In the genomic region with DNA sequence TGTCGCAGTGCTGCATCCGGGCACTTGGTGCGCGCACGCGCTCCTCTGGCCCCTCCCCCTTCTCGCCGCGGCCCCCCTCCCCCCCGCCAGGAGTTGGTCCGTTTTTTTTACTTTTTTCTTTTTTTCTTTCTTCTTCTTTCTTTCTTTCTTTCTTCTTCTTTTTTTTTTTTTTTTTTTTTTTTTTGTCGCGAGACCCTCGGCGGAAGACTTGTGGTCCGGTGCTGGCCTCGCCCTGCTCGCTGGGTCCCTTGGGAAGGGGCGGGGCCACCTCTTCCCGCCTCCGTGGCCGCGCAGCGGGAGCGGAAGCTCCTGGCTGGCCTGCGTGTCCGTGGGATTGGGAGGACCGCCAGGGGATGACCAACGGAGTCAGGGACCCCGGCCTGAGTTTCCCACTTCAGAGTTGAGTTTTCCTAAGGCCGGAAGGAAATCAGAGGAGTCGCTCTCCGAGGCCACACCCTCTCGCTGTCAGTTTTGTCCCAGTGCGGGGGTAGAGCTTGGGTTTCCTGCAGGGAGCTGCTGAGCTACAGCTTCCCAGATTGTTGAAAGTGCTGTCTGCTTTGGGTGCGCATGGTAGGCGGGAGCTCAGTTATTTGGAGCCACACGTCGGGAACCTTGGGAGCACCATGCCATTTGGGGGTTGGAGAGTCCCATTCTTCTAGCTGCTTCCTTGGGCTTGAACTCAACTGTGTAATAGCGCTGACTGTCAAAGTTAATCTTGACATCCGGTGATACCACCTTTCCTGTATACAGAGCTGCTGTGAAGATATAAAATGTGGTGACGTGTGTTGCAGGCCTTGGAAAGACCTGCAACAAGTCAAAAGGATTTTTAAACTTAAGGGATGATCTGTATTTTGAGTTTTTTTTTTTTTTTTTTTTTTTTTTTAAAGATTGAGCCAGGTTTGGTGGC, we compare ENCODE assay signal across 8 mouse cellular contexts. TPM values are rescaled to one million over a fixed set of nuclear protein-coding genes. Genes with fewer than 3 reads are reported as not detected.
DNase-seq lines count a peak whose midpoint lies in the region; ATAC-seq lines count a peak whose summit lies in the region.

No protein-coding gene starts in this region.

- under 1% methylated on average over 34 of the region's 42 CpGs for WGBS in hindbrain, embryonic 14.5 days

- peak overlapping the region; percentile 99 for H3K27ac ChIP-seq in hindbrain, embryonic 14.5 days

- peak overlapping the region; percentile 99 for H3K9ac ChIP-seq in hindbrain, embryonic 14.5 days

- ATAC-seq in hindbrain, embryonic 14.5 days (ENCODE audit: low FRiP score): peak; percentile 42

- DNase-seq in ZHBTc4 (ENCODE audit: low read depth, low spot score): peak; percentile 87
- DNase-seq in cerebellum, postnatal 25 days: peak; percentile 73 to 81
- peak; percentile 48 to 53 for DNase-seq in frontal cortex, postnatal 25 days (ENCODE audit: low spot score in 2 of 2)
- peak; percentile 82 for DNase-seq in hindbrain, embryonic 14.5 days (ENCODE audit: low spot score)
- peak; percentile 57 to 63 for DNase-seq in left cerebral cortex, adult 18-20 months (ENCODE audit: low spot score in 2 of 2)
- peak; percentile 82 for DNase-seq in lung, postnatal 36 days
- DNase-seq in right cerebral cortex, adult 18-20 months: peak; percentile 63
- peak; percentile 66 for DNase-seq in urinary bladder, adult 2 months (ENCODE audit: low spot score)

- peaks cover 41% of the 10 kb centered on the region for H3K36me3 ChIP-seq in hindbrain, embryonic 14.5 days (replicated peaks; ENCODE audit: control insufficient read depth, insufficient read depth)

- H3K4me1 ChIP-seq in hindbrain, embryonic 14.5 days (replicated peaks; ENCODE audit: control insufficient read depth, insufficient read depth, low read length): peaks cover 26% of the 10 kb centered on the region

- no peaks in the 10 kb centered on the region for H3K27me3 ChIP-seq in hindbrain, embryonic 14.5 days (ENCODE audit: control insufficient read depth, insufficient read depth, low read length)

- no peaks in the 10 kb centered on the region for H3K9me3 ChIP-seq in hindbrain, embryonic 14.5 days (ENCODE audit: control insufficient read depth, low read length)

- peak overlapping the region; percentile 92 for H3K4me3 ChIP-seq in hindbrain, embryonic 14.5 days (replicated peaks; ENCODE audit: low read length)

- peak overlapping the region; percentile 93 for H3K4me2 ChIP-seq in hindbrain, embryonic 14.5 days (replicated peaks)

RNA-seq across cellular contexts. Expression of a gene that starts 0.9 kb away (rescaled TPM):
- polyA plus RNA-seq in hindbrain, embryonic 14.5 days (2014; fragmentation: Nextera tagmentation; extraction: Ambion mirVana): 39.0 and 44.2 TPM in 2 replicates
- total RNA-seq in left cerebral cortex, adult 18-20 months (2021): 100 to 1,000 TPM; 268 to 293 TPM
- 388 and 390 TPM in 2 replicates for polyA plus RNA-seq in urinary bladder, adult 2 months (2012; rRNA removed)

RNA-seq across cellular contexts. Expression of a gene that starts 21.6 kb away (rescaled TPM):
- 13.1 and 14.2 TPM in 2 replicates for polyA plus RNA-seq in hindbrain, embryonic 14.5 days (2014; fragmentation: Nextera tagmentation; extraction: Ambion mirVana)
- 1 to 10 TPM; 7.9 to 8.2 TPM for total RNA-seq in left cerebral cortex, adult 18-20 months (2021)
- 10.2 and 13.5 TPM in 2 replicates for polyA plus RNA-seq in urinary bladder, adult 2 months (2012; rRNA removed)

RNA-seq across cellular contexts. Expression of a gene that starts 25.5 kb away (rescaled TPM):
- polyA plus RNA-seq in hindbrain, embryonic 14.5 days (2014; fragmentation: Nextera tagmentation; extraction: Ambion mirVana): 6.6 and 9.8 TPM in 2 replicates
- 1 to 10 TPM; 2.9 to 4.5 TPM for total RNA-seq in left cerebral cortex, adult 18-20 months (2021)
- 57.9 and 68.3 TPM in 2 replicates for polyA plus RNA-seq in urinary bladder, adult 2 months (2012; rRNA removed)

RNA-seq across cellular contexts. Expression of a gene that starts 35.6 kb away (rescaled TPM):
- polyA plus RNA-seq in hindbrain, embryonic 14.5 days (2014; fragmentation: Nextera tagmentation; extraction: Ambion mirVana): not detected in 2 replicates
- under 1 TPM; 0.66 to 0.72 TPM for total RNA-seq in left cerebral cortex, adult 18-20 months (2021)
- 0.78 and 0.91 TPM in 2 replicates for polyA plus RNA-seq in urinary bladder, adult 2 months (2012; rRNA removed)

RNA-seq across cellular contexts. Expression of a gene that starts 38.3 kb away (rescaled TPM):
- polyA plus RNA-seq in hindbrain, embryonic 14.5 days (2014; fragmentation: Nextera tagmentation; extraction: Ambion mirVana): 0.25 TPM in 2 replicates
- total RNA-seq in left cerebral cortex, adult 18-20 months (2021): under 1 TPM; 0.40 to 0.42 TPM
- 54.6 and 66.0 TPM in 2 replicates for polyA plus RNA-seq in urinary bladder, adult 2 months (2012; rRNA removed)

Comparison
In these comparisons a context has a peak if more than half of its experiments do, and no peak if none do; other contexts are left out.
1. Peak in every context shown above with its lines: DNase-seq, ATAC-seq, H3K4me3 ChIP-seq and H3K27ac ChIP-seq.